Mouse (Mus musculus) c-Kit-positive CD71-positive TER-119-negative erythroid progenitor cells, embryonic 14.5 days (primary cell): ENCODE measurements at regions not wholly inside any gene's neighbourhood (a gene's known extent, or its start where the extent isn't known, plus 50 kb on each side); places are given as distances from the start of the nearest gene placed in this dataset.

ENCODE experiments used
- DNase-seq: peaks from one replicate; pipeline ENCODE4 v3.0.0-alpha.2; 2013; ENCODE audit warnings: low read depth

DNA sequence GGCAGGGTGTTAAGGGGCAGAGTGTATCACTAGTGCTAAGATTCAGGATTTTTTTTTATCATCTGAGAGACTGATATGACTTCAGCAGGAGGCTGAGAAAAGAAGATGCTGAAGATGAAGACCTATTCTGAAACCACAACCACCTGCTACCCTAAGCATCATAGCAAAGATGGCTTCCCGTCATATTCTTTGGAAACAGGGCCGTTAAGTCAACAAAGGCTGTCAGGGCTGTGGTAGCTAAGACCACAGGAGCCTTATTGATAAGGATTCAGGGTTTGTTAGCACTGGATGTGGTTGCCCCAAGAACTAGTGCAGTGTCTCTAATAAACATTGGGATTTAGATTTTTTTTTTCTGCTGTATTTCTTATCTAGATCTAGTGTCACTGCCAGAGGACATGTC is 56.7 kb upstream of the Rasgrp1 start:
- DNase-seq, result no peak

- no peak for DNase-seq
These were observed 60.8 kb upstream of the Rasgrp1 start for GRCm38 (mm10) chr2:117403425-117404175.

- DNase-seq, result no peak
These were observed 62.7 kb upstream of the Rasgrp1 start for GRCm38 (mm10) chr2:117405453-117405852.

GRCm38 (mm10) chr2:117408241-117408640 is 65.4 kb upstream of the Rasgrp1 start:
- DNase-seq, result no peak

DNA sequence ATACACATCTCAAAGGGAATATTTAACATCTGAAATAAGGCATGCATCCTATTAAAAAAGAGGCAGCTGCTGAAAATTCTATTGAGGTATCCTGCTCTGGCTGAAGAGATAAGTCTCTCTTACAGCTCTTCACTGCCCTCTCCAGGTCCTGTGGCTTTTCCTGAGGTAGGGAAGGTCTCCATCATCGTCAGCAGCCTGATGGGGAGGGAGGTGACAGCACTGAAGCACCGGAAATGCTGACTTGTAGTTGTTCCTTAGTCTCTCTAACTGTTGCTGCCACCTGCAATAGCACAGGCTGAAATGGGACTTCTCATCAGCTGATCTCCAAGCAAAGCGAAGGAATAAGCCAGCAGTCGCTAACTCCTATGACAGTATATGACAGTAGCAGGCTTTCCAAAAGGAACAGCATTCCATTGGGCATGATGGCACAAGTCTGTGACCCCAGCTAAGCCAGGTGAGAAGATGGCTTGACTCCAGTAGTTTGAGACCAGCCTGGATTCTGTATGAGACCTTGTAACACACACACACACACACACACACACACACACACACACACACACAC is 69.3 kb upstream of the Rasgrp1 start:
- no peak for DNase-seq

- DNase-seq, result no peak
These were observed 74.6 kb upstream of the Rasgrp1 start for GRCm38 (mm10) chr2:117417229-117417970.

- no peak for DNase-seq
These were observed 75.4 kb upstream of the Rasgrp1 start for GRCm38 (mm10) chr2:117418121-117418615.

- DNase-seq, result no peak
These were observed 75.9 kb upstream of the Rasgrp1 start for GRCm38 (mm10) chr2:117418711-117419110.

- DNase-seq, result no peak
These were observed 78.6 kb upstream of the Rasgrp1 start for GRCm38 (mm10) chr2:117421376-117421775.

GRCm38 (mm10) chr2:117422756-117423155 is 80.0 kb upstream of the Rasgrp1 start:
- no peak for DNase-seq

- DNase-seq, result no peak
These were observed 86.4 kb upstream of the Rasgrp1 start for GRCm38 (mm10) chr2:117429205-117429604.

GRCm38 (mm10) chr2:117432010-117432409 is 89.2 kb upstream of the Rasgrp1 start:
- no peak for DNase-seq

DNA sequence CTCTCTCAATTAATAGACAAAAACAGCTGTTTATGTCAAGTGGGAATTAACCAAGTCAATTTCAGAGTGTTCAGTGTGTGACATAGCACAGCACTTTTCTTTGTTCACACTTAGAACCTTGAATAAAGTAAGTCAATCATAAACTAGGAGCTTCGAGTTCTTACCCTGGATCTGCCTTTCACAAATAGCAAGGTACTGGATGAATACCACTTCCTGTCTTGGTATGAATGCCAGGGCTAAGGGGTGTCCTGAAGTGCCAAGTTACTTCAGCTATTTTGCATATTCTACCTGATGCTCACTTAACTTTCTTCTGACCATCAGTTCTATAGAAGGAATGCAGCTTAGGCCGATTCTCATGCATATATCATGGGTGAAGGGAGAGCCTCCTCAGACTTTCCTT is 90.1 kb upstream of the Rasgrp1 start:
- DNase-seq, result no peak

DNA sequence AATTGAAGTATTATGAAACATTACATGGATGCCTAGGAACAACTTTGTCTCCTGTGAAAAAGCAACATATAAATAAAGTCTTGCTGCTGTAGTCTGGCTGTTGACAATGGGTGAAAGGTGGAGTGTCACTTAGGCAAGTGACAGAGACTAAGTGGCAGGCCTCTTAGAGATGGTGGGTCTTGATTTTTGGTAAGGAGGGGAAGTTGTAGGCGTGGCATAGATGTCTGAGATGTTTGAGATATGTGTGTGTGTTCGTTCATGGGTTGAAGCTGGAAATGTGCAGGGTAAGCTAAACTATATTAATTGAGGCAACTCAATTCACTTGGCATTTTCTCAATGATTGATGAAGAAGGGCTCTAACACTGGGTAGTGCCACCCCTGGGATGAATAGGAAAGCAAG is 90.7 kb upstream of the Rasgrp1 start:
- DNase-seq, result no peak

GRCm38 (mm10) chr2:117438079-117438478 is 95.3 kb upstream of the Rasgrp1 start:
- DNase-seq, result no peak

GRCm38 (mm10) chr2:117438586-117439371 is 96.0 kb upstream of the Rasgrp1 start:
- DNase-seq, result peak; percentile 37

DNA sequence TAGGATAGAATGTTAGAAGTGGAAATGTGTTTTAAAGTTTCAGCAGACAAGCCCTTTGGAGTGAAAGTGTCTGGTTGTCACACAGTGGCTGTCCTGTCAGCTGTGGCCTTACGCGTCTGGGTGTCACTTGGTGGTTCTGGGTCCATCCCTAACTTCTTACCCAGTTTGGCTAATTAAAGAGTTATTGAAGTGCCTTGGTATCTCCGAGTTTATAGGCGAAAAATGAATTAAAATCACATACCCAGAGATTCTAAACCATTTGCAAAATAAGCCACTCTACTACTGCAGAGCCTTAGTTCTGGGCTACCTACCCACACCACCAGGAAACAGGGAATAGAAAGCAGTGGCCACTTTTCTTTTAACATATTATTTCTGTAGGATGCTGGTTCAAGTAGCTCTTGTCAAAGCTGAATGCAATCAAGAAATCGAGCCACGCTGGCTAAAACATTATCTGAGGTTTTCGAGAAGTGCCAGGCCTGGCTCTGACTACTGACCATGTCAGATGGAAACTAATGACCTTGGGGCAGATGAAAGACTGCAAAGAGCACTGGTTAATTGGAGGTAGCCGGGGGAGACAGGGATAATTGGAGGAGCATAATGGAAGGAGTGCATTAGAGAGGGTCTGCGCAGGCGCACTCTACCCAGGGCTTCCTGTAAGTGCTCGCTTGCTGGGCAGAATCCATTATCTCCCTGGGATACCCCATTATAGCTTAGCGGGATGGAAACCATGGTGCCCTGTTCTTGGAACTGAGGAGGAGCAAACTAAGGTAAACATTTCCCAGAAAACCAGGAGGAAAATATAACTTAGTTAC is 96.8 kb upstream of the Rasgrp1 start:
- DNase-seq, result no peak

- no peak for DNase-seq
These were observed 98.0 kb upstream of the Rasgrp1 start for GRCm38 (mm10) chr2:117440801-117441281.

- no peak for DNase-seq
These were observed 100.1 kb upstream of the Rasgrp1 start for GRCm38 (mm10) chr2:117442862-117443261.

DNA sequence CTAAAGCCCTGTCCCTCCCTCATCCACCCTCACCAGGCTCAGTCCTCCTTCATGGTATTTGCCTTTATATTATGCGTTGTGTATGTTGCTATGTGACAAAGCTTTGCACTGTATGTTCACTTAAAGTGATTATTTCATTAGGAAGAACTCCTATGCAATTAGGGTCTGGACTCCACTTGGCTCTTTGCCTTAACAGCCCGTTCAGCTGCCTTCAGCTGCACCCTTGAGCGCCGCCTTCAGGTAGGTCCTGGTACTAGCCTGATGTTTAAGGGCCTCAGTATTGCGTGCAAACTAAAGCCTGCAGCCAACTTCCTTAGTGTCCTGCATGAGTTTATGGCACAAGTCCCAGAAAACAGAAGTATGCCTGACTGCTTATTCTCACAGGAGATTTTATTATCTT is 101.9 kb upstream of the Rasgrp1 start:
- peak; percentile 8 for DNase-seq

DNA sequence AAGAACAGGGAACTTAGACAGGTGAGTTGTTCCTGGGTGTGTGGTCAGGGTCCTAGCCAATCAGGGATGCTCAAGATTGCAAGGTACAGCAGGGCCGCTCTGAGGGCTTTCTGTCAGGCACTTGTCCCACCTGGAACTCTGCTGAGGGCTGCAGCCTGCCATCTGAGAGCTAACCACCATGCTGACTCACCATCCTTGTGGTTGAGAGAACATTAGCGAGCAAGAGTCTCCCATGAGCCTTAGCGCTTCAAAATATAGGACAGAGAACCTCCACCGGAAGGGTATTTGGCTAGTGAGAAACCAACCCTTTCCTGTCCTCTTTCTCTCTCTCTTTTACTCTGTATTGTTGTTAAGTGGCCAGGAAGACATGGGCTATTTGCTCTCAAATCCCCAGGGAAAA is 104.1 kb upstream of the Rasgrp1 start:
- DNase-seq, result no peak
